Mouse (Mus musculus) hindbrain, embryonic 11.5 days (tissue): ENCODE data around the gene Rap1a. TPM values are rescaled to one million over a fixed set of nuclear protein-coding genes. Genes with fewer than 3 reads are reported as not detected.

Experiments used
- ATAC-seq: fragments of 200-750 bp; cut with Nextera tagmentation; 2 replicates; pipeline ENCODE4 v1.8.0; 2017; ENCODE audit warnings: mild to moderate bottlenecking, moderate TSS enrichment, moderate library complexity; ENCODE audit not compliant: low FRiP score
- DNase-seq: peaks from one replicate; pipeline ENCODE4 v3.0.0-alpha.2; 2015; ENCODE audit warnings: low spot score
- H3K27ac ChIP-seq: fragments of 300-500 bp; sonication (generic); 2 replicates; pipeline ENCODE4 v1.5.1; 2014; ENCODE audit warnings: mild to moderate bottlenecking, low read depth, low read length
- H3K27me3 ChIP-seq: fragments of 300-500 bp; sonication (generic); 2 replicates; pipeline ENCODE4 v1.6.1; 2014; ENCODE audit warnings: mild to moderate bottlenecking, low read length, moderate library complexity, mixed read lengths; ENCODE audit not compliant: control insufficient read depth, insufficient read depth
- H3K36me3 ChIP-seq: fragments of 300-500 bp; sonication (generic); 2 replicates; pipeline ENCODE4 v1.6.1; 2014; ENCODE audit warnings: mild to moderate bottlenecking, low read length, moderate library complexity, mixed read lengths; ENCODE audit not compliant: control insufficient read depth, insufficient read depth
- H3K4me1 ChIP-seq: fragments of 300-500 bp; sonication (generic); replicated peaks from 2 replicates; pipeline ENCODE4 v1.6.1; 2014; ENCODE audit warnings: low read length, mixed read lengths; ENCODE audit not compliant: control insufficient read depth, insufficient read depth
- H3K4me2 ChIP-seq: fragments of 300-500 bp; sonication (generic); replicated peaks from 2 replicates; pipeline ENCODE4 v1.6.1; 2014; ENCODE audit warnings: mild to moderate bottlenecking, low read depth, low read length
- H3K4me3 ChIP-seq: fragments of 300-500 bp; sonication (generic); 2 replicates; pipeline ENCODE4 v1.5.1; 2014; ENCODE audit warnings: low read depth, low read length
- H3K9ac ChIP-seq: fragments of 300-500 bp; sonication (generic); 2 replicates; pipeline ENCODE4 v1.6.1; 2014; ENCODE audit warnings: low read depth, low read length
- H3K9me3 ChIP-seq: fragments of 300-500 bp; sonication (generic); 2 replicates; pipeline ENCODE4 v1.6.1; 2016; ENCODE audit warnings: low read length; ENCODE audit not compliant: control insufficient read depth
- WGBS: fragments of 180-500 bp; shearing (Covaris S2); extraction: QIAGEN DNeasy Blood & Tissue Kit; methylation state at CpG from one replicate; pipeline ENCODE4 v1.1.7; 2014; 5-methylcytosine and 5-hydroxymethylcytosine counted together
- polyA plus RNA-seq: library from polyadenylated mRNA; unstranded; fragments of >200 nt; fragmentation: Nextera tagmentation; extraction: Ambion mirVana; gene quantifications from 2 replicates; pipeline ENCODE4 v1.2.1, GENCODE M21; 2014

The Rap1a gene
- 80.3 and 83.7 TPM in 2 replicates for polyA plus RNA-seq

- peak within 1 kb of the TSS; percentile 84 for H3K4me3 ChIP-seq
- H3K27ac ChIP-seq = peak within 1 kb of the TSS; percentile 82
- peak; percentile 96 for ATAC-seq
- peak within 1 kb of the TSS; percentile 57 for H3K4me2 ChIP-seq
- no peaks in the 10 kb centered on the region for H3K4me1 ChIP-seq
- peak within 1 kb of the TSS; percentile 86 for H3K9ac ChIP-seq
- peak; percentile 90 for DNase-seq
- WGBS = 47% methylated on average over 19 of the region's 50 CpGs
- H3K9me3 ChIP-seq = no peaks in the 10 kb centered on the region
- no peaks in the 10 kb centered on the region for H3K27me3 ChIP-seq
- H3K36me3 ChIP-seq = no peaks in the 10 kb centered on the region
Measured at GRCm38 (mm10) chr3:105801191-105802166, at the start of gene Rap1a. Gene Rap1a (minus strand): TSS chr3:105801336.

GRCm38 (mm10) chr3:105846294-105847069 lies 45.3 kb upstream of the Rap1a start:
- Histone ChIP-seq H3K4me3 (no peak overlapping the region), H3K27me3 (no peaks in the 10 kb centered on the region), H3K4me2 (no peak overlapping the region), H3K9ac (no peak overlapping the region), H3K4me1 (no peaks in the 10 kb centered on the region), H3K27ac (no peak overlapping the region), H3K9me3 (no peaks in the 10 kb centered on the region), H3K36me3 (no peaks in the 10 kb centered on the region)
- no peak for DNase-seq
- 78% methylated on average over 7 of the region's 7 CpGs for WGBS
- no peak for ATAC-seq

GRCm38 (mm10) chr3:105839836-105840235 lies 38.7 kb upstream of the Rap1a start:
- H3K4me1 ChIP-seq = no peaks in the 10 kb centered on the region
- DNase-seq (no peak), ATAC-seq (no peak)
- H3K36me3 ChIP-seq = no peaks in the 10 kb centered on the region
- no peak overlapping the region for H3K27ac ChIP-seq
- no peak overlapping the region for H3K4me2 ChIP-seq
- H3K4me3 ChIP-seq = no peak overlapping the region
- H3K9me3 ChIP-seq = no peaks in the 10 kb centered on the region
- no peaks in the 10 kb centered on the region for H3K27me3 ChIP-seq
- no peak overlapping the region for H3K9ac ChIP-seq
- WGBS = 94% methylated on average over 4 of the region's 4 CpGs

GRCm38 (mm10) chr3:105838655-105839054 lies 37.5 kb upstream of the Rap1a start:
- H3K4me2 ChIP-seq = no peak overlapping the region
- no peaks in the 10 kb centered on the region for H3K27me3 ChIP-seq
- no peak for DNase-seq
- no peak for ATAC-seq
- no peaks in the 10 kb centered on the region for H3K36me3 ChIP-seq
- H3K9ac ChIP-seq = no peak overlapping the region
- H3K27ac ChIP-seq = no peak overlapping the region
- H3K4me1 ChIP-seq = no peaks in the 10 kb centered on the region
- no peak overlapping the region for H3K4me3 ChIP-seq
- no peaks in the 10 kb centered on the region for H3K9me3 ChIP-seq
- 75% methylated on average over 3 of the region's 3 CpGs for WGBS

GRCm38 (mm10) chr3:105836883-105837282 lies 35.7 kb upstream of the Rap1a start:
- no peak overlapping the region for H3K4me2 ChIP-seq
- H3K9me3 ChIP-seq = no peaks in the 10 kb centered on the region
- 77% methylated on average over 3 of the region's 3 CpGs for WGBS
- no peak overlapping the region for H3K9ac ChIP-seq
- no peaks in the 10 kb centered on the region for H3K36me3 ChIP-seq
- H3K27ac ChIP-seq = no peak overlapping the region
- H3K4me3 ChIP-seq = no peak overlapping the region
- no peak for ATAC-seq
- no peak for DNase-seq
- no peaks in the 10 kb centered on the region for H3K4me1 ChIP-seq
- H3K27me3 ChIP-seq = no peaks in the 10 kb centered on the region

GRCm38 (mm10) chr3:105835875-105836274 lies 34.7 kb upstream of the Rap1a start:
- no peak overlapping the region for H3K9ac ChIP-seq
- no peaks in the 10 kb centered on the region for H3K27me3 ChIP-seq
- no peak overlapping the region for H3K27ac ChIP-seq
- ATAC-seq = no peak
- WGBS = 82% methylated on average over 3 of the region's 3 CpGs
- no peak overlapping the region for H3K4me3 ChIP-seq
- no peaks in the 10 kb centered on the region for H3K9me3 ChIP-seq
- no peak for DNase-seq
- H3K36me3 ChIP-seq = no peaks in the 10 kb centered on the region
- H3K4me1 ChIP-seq = no peaks in the 10 kb centered on the region
- no peak overlapping the region for H3K4me2 ChIP-seq

GRCm38 (mm10) chr3:105831584-105831983 lies 30.4 kb upstream of the Rap1a start:
- H3K4me3 ChIP-seq = no peak overlapping the region
- no peaks in the 10 kb centered on the region for H3K27me3 ChIP-seq
- 86% methylated on average over 3 of the region's 3 CpGs for WGBS
- H3K4me2 ChIP-seq = no peak overlapping the region
- no peak overlapping the region for H3K9ac ChIP-seq
- DNase-seq = no peak
- no peak for ATAC-seq
- H3K36me3 ChIP-seq = no peaks in the 10 kb centered on the region
- no peaks in the 10 kb centered on the region for H3K4me1 ChIP-seq
- no peaks in the 10 kb centered on the region for H3K9me3 ChIP-seq
- no peak overlapping the region for H3K27ac ChIP-seq

- Histone ChIP-seq H3K4me2 (no peak overlapping the region), H3K9ac (no peak overlapping the region), H3K27ac (no peak overlapping the region), H3K4me1 (no peaks in the 10 kb centered on the region), H3K36me3 (no peaks in the 10 kb centered on the region), H3K9me3 (no peaks in the 10 kb centered on the region), H3K4me3 (no peak overlapping the region), H3K27me3 (no peaks in the 10 kb centered on the region)
- ATAC-seq (no peak), DNase-seq (no peak)
- 67% methylated on average over 7 of the region's 7 CpGs for WGBS
Measured at GRCm38 (mm10) chr3:105825501-105826161, 24.5 kb upstream of the Rap1a start.
